Mouse (Mus musculus) forebrain, embryonic 11.5 days (tissue): ENCODE data around the gene Shcbp1l. TPM values are rescaled to one million over a fixed set of nuclear protein-coding genes. Genes with fewer than 3 reads are reported as not detected.
"Not testable (repeated sequence)": the region's sequence is repeated elsewhere in the genome, so short reads cannot be mapped to it uniquely, and the experiment has no call there.

ENCODE experiments used
- ATAC-seq: fragments of 200-750 bp; cut with Nextera tagmentation; replicated peaks from 2 replicates; pipeline ENCODE4 v1.8.0; 2017; ENCODE audit warnings: moderate TSS enrichment; ENCODE audit not compliant: low FRiP score
- DNase-seq: peaks from one replicate; pipeline ENCODE4 v3.0.0-alpha.2; 2017; ENCODE audit warnings: low spot score
- H3K27ac ChIP-seq: fragments of 300-500 bp; sonication (generic); 2 replicates; pipeline ENCODE4 v1.5.1; 2014; ENCODE audit warnings: low read depth, low read length
- H3K27me3 ChIP-seq: fragments of 300-500 bp; sonication (generic); 2 replicates; pipeline ENCODE4 v1.6.1; 2014; ENCODE audit warnings: mild to moderate bottlenecking, low read length, mixed read lengths; ENCODE audit not compliant: control insufficient read depth, insufficient read depth
- H3K36me3 ChIP-seq: fragments of 300-500 bp; sonication (generic); 2 replicates; pipeline ENCODE4 v1.6.1; 2014; ENCODE audit warnings: mild to moderate bottlenecking, low read length, moderate library complexity, mixed read lengths; ENCODE audit not compliant: control insufficient read depth, insufficient read depth
- H3K4me1 ChIP-seq: fragments of 300-500 bp; sonication (generic); replicated peaks from 2 replicates; pipeline ENCODE4 v1.6.1; 2014; ENCODE audit warnings: low read length, mixed read lengths; ENCODE audit not compliant: control insufficient read depth, insufficient read depth
- H3K4me2 ChIP-seq: fragments of 300-500 bp; sonication (generic); 2 replicates; pipeline ENCODE4 v1.6.1; 2014; ENCODE audit warnings: low read depth, mild to moderate bottlenecking, low read length, moderate library complexity, mixed read lengths; ENCODE audit not compliant: severe bottlenecking
- H3K4me3 ChIP-seq: fragments of 300-500 bp; sonication (generic); 2 replicates; pipeline ENCODE4 v1.5.1; 2014; ENCODE audit warnings: low read depth, low read length
- H3K9ac ChIP-seq: fragments of 300-500 bp; sonication (generic); 2 replicates; pipeline ENCODE4 v1.6.1; 2014; ENCODE audit warnings: low read length
- H3K9me3 ChIP-seq: fragments of 300-500 bp; sonication (generic); 2 replicates; pipeline ENCODE4 v1.6.1; 2016; ENCODE audit warnings: low read length, mixed read lengths; ENCODE audit not compliant: control insufficient read depth
- WGBS: fragments of 180-500 bp; shearing (Covaris S2); extraction: QIAGEN DNeasy Blood & Tissue Kit; methylation state at CpG from one replicate; pipeline ENCODE4 v1.1.7; 2014; 5-methylcytosine and 5-hydroxymethylcytosine counted together
- polyA plus RNA-seq: library from polyadenylated mRNA; unstranded; fragments of >200 nt; fragmentation: Nextera tagmentation; extraction: Ambion mirVana; gene quantifications from 2 replicates; pipeline ENCODE4 v1.2.1, GENCODE M21; 2014

Gene Shcbp1l
- polyA plus RNA-seq, 1 experiment from 2014 or later = 0.19 TPM

DNA sequence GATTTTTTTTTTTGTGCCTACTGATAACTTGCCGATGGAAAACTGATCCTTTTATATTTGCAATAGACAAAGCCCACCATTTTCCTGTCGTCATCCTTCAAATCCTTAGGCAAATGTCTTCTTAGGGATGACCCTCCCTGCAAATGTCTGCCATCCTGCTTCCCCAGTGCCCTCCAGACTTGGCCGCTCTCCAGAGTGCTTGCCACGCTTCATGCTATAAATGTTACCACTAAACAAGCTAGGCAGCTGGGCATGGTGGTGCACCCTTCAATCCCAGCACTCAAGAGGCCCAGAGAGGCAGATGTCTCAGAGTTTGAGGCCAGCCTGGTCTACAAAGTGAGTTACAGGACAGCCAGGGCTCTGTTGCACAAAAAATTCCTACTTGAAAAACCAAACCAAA, 29.3 kb upstream of the Shcbp1l start:
- not testable (repeated sequence) for H3K4me1 ChIP-seq, DNase-seq, H3K27ac ChIP-seq, H3K4me3 ChIP-seq, H3K4me2 ChIP-seq, H3K27me3 ChIP-seq, ATAC-seq, H3K36me3 ChIP-seq, H3K9me3 ChIP-seq, H3K9ac ChIP-seq
- whole genome bisulfite sequencing = 91% methylated on average over 4 of the region's 4 CpGs

DNA sequence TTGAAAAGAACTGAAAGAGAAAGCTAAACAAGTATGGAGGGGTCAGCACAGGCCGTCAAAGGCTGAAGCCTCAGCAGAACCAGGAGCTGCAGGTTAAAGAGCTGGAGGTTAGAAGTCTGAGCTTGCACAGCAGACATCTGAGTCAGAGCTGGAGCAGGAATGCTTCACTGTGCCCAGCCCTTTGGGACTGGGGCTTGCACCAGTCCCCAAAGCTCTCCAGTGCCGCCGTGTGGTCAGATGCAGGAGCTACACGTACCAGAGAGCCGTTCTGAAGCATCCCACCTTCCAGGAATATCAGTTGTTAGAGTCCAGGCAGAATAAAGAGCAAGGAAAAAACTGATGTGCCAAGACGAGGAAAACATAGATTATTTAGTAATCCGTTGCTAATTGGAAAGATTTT, 23.2 kb upstream of the Shcbp1l start:
- Histone ChIP-seq H3K4me2 (no peak overlapping the region), H3K36me3 (no peaks in the 10 kb centered on the region), H3K4me1 (no peaks in the 10 kb centered on the region), H3K9ac (no peak overlapping the region), H3K27ac (no peak overlapping the region), H3K4me3 (no peak overlapping the region), H3K27me3 (no peaks in the 10 kb centered on the region), H3K9me3 (no peaks in the 10 kb centered on the region)
- ATAC-seq (peak; percentile 63), DNase-seq (peak; percentile 89)
- WGBS = 2% methylated on average over 7 of the region's 7 CpGs

DNA sequence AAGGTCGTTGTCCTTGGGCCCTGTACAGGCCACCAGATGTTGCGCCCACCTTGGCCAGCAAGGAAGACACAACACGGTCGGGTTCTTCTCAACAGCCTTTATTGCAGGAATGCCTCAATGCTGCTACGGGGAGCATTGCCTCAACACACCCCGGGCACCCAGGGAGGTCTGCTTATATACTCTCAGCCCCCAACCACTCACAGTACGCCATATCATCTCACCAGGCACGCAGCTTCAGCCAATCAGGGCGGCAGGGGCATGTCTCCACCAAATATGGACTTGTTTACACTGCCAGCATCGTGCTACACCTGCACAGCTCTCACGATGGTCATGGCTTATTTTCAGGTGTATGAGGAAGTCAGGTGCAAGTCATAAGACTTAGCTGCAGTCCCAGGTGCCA, 17.3 kb upstream of the Shcbp1l start:
- H3K4me3 ChIP-seq, H3K4me1 ChIP-seq, H3K9ac ChIP-seq, H3K27ac ChIP-seq, H3K27me3 ChIP-seq, H3K9me3 ChIP-seq, H3K4me2 ChIP-seq, DNase-seq, ATAC-seq, H3K36me3 ChIP-seq: not testable (repeated sequence)
- WGBS = 88% methylated on average over 11 of the region's 11 CpGs

DNA sequence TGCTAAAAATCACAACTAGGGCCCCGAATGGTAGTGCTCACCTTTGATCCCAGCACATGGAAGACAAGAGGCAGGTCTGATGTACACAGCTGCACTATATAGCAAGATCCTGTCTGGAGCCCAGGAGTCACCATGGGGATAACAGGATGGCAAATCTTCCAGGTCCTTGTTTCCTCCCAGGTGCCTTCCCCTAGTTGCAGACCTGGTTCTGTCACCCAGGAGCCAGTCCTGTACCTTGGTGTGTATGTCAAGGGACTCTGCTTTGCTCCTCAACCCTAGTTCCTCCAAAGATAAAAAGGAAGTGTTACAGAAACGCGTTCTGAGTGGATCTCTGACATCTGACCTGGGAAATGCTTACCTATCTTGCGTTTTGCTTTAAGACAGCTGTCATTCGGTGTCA, 16.7 kb upstream of the Shcbp1l start:
- WGBS = 87% methylated on average over 5 of the region's 5 CpGs

GRCm38 (mm10) chr1:153410915-153411314, 14.0 kb upstream of the Shcbp1l start:
- not testable (repeated sequence) for H3K4me3 ChIP-seq, ATAC-seq, H3K4me1 ChIP-seq, H3K4me2 ChIP-seq, H3K27me3 ChIP-seq, H3K36me3 ChIP-seq, H3K9me3 ChIP-seq, DNase-seq, H3K27ac ChIP-seq, H3K9ac ChIP-seq
- 96% methylated on average over 1 of the region's 4 CpGs for WGBS

More for the DNA sequence above, 16.7 kb upstream of the Shcbp1l start:
- H3K4me3 ChIP-seq, H3K4me2 ChIP-seq, DNase-seq, H3K27ac ChIP-seq, ATAC-seq, H3K36me3 ChIP-seq, H3K27me3 ChIP-seq, H3K4me1 ChIP-seq, H3K9ac ChIP-seq, H3K9me3 ChIP-seq: not testable (repeated sequence)

- Histone ChIP-seq H3K27me3 (no peaks in the 10 kb centered on the region), H3K9me3 (no peaks in the 10 kb centered on the region), H3K4me2 (no peak overlapping the region), H3K36me3 (no peaks in the 10 kb centered on the region), H3K4me3 (no peak overlapping the region), H3K9ac (no peak overlapping the region), H3K4me1 (no peaks in the 10 kb centered on the region), H3K27ac (no peak overlapping the region)
- ATAC-seq = no peak
- DNase-seq = no peak
- 88% methylated on average over 6 of the region's 6 CpGs for WGBS
Observed at GRCm38 (mm10) chr1:153411723-153412122, 13.2 kb upstream of the Shcbp1l start.

DNA sequence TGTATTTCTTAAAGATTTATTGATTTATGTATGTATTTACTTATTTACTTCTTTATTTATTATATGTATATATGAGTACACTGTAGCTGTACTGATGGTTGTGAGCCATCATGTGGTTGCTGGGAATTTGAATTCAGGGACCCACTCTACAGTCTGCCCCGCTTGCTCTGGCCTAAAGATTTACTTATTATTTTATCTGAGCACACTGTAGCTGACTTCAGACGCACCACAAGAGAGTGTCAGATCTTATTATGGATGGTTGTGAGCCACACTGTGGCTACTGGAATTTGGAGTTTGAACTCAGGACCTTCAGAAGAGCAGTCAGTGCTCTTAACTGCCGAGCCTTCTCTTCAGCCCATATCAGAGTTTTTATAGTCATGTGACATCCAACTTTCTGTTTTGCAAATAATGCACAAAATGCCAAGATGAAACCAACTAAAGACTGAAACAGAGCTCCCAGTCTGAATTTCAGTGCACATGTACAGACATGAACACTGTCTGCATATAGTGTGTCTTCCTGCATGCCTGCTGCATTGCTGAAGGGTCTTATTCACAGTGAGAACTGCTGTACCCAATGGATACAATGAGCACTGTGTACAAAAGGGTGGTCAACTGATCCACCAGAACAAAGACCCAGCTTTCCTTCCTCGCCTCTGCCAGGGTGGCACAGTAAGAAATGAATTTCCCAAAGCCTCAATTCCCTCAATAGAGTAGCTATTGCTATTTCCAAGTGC, 12.1 kb upstream of the Shcbp1l start:
- H3K4me3 ChIP-seq, H3K9ac ChIP-seq, H3K4me2 ChIP-seq, DNase-seq, H3K4me1 ChIP-seq, ATAC-seq, H3K9me3 ChIP-seq, H3K36me3 ChIP-seq, H3K27me3 ChIP-seq, H3K27ac ChIP-seq: not testable (repeated sequence)
- WGBS = 61% methylated on average over 2 of the region's 4 CpGs

- not testable (repeated sequence) for H3K4me1 ChIP-seq, ATAC-seq, H3K4me2 ChIP-seq, H3K4me3 ChIP-seq, DNase-seq, H3K9me3 ChIP-seq, H3K27me3 ChIP-seq, H3K36me3 ChIP-seq, H3K9ac ChIP-seq, H3K27ac ChIP-seq
- 88% methylated on average over 13 of the region's 13 CpGs for WGBS
Observed at GRCm38 (mm10) chr1:153413397-153414020, 11.5 kb upstream of the Shcbp1l start.
